Mouse (Mus musculus) neural tube, embryonic 12.5 days (tissue): ENCODE data around the gene Plce1. TPM values are rescaled to one million over a fixed set of nuclear protein-coding genes. Genes with fewer than 3 reads are reported as not detected.

Source experiments
- ATAC-seq: fragments of 200-750 bp; cut with Nextera tagmentation; 2 replicates; pipeline ENCODE4 v1.8.0; 2017; ENCODE audit warnings: low read depth, mild to moderate bottlenecking, moderate TSS enrichment, moderate library complexity; ENCODE audit not compliant: low FRiP score
- H3K27ac ChIP-seq: fragments of 300-500 bp; sonication (generic); 2 replicates; pipeline ENCODE4 v1.5.1; 2016
- H3K27me3 ChIP-seq: fragments of 300-500 bp; sonication (generic); replicated peaks from 2 replicates; pipeline ENCODE4 v1.6.1; 2016; ENCODE audit warnings: mild to moderate bottlenecking
- H3K36me3 ChIP-seq: fragments of 300-500 bp; sonication (generic); 2 replicates; pipeline ENCODE4 v1.6.1; 2016; ENCODE audit warnings: mild to moderate bottlenecking
- H3K4me1 ChIP-seq: fragments of 300-500 bp; sonication (generic); 2 replicates; pipeline ENCODE4 v1.6.1; 2016
- H3K4me2 ChIP-seq: fragments of 300-500 bp; sonication (generic); replicated peaks from 2 replicates; pipeline ENCODE4 v1.6.1; 2016; ENCODE audit warnings: mild to moderate bottlenecking
- H3K4me3 ChIP-seq: fragments of 300-500 bp; sonication (generic); 2 replicates; pipeline ENCODE4 v1.5.1; 2016
- H3K9ac ChIP-seq: fragments of 300-500 bp; sonication (generic); 2 replicates; pipeline ENCODE4 v1.6.1; 2016; ENCODE audit warnings: mild to moderate bottlenecking
- H3K9me3 ChIP-seq: fragments of 300-500 bp; sonication (generic); 2 replicates; pipeline ENCODE4 v1.6.1; 2016; ENCODE audit warnings: mild to moderate bottlenecking
- WGBS: fragments of 180-500 bp; shearing (Covaris S2); methylation state at CpG from one replicate; pipeline ENCODE4 v1.1.7; 2016; 5-methylcytosine and 5-hydroxymethylcytosine counted together
- polyA plus RNA-seq: library from polyadenylated mRNA; unstranded; fragments of >200 nt; fragmentation: Nextera tagmentation; extraction: Ambion mirVana; gene quantifications from 2 replicates; pipeline ENCODE4 v1.2.1, GENCODE M21; 2016

Gene Plce1
- polyA plus RNA-seq, 1 experiment from 2014 or later = 10.5 TPM

GRCm38 (mm10) chr19:38506131-38506530, 25.2 kb downstream of the Plce1 start:
- no peak overlapping the region for H3K4me2 ChIP-seq
- H3K36me3 ChIP-seq = 0 out of 2 replicates have a peak, but pooled peaks cover 3% of the 10 kb centered on the region
- H3K27ac ChIP-seq = no peak overlapping the region
- H3K9me3 ChIP-seq = no peaks in the 10 kb centered on the region
- H3K27me3 ChIP-seq = no peaks in the 10 kb centered on the region
- no peak overlapping the region for H3K9ac ChIP-seq
- H3K4me3 ChIP-seq = no peak overlapping the region
- ATAC-seq = no peak
- peaks cover 12% of the 10 kb centered on the region; the same call in 1 of the 2 replicates for H3K4me1 ChIP-seq
- 88% methylated on average over 7 of the region's 7 CpGs for WGBS

GRCm38 (mm10) chr19:38507251-38507965, 26.5 kb downstream of the Plce1 start:
- Histone ChIP-seq H3K4me3 (no peak overlapping the region), H3K4me2 (no peak overlapping the region), H3K9me3 (no peaks in the 10 kb centered on the region), H3K4me1 (peaks cover 12% of the 10 kb centered on the region; the same call in 1 of the 2 replicates), H3K36me3 (0 out of 2 replicates have a peak, but pooled peaks cover 3% of the 10 kb centered on the region), H3K9ac (no peak overlapping the region), H3K27me3 (no peaks in the 10 kb centered on the region), H3K27ac (no peak overlapping the region)
- 62% methylated on average over 12 of the region's 12 CpGs for WGBS
- ATAC-seq = peak; percentile 65

GRCm38 (mm10) chr19:38507966-38508625, 27.2 kb downstream of the Plce1 start:
- ATAC-seq = no peak
- no peak overlapping the region for H3K27ac ChIP-seq
- 0 out of 2 replicates have a peak, but pooled peaks cover 3% of the 10 kb centered on the region for H3K36me3 ChIP-seq

GRCm38 (mm10) chr19:38514417-38515184, 33.7 kb downstream of the Plce1 start:
- WGBS = 82% methylated on average over 5 of the region's 5 CpGs
- no peak for ATAC-seq
- H3K27me3 ChIP-seq = no peaks in the 10 kb centered on the region
- H3K27ac ChIP-seq = no peak overlapping the region
- H3K4me1 ChIP-seq = no peaks in the 10 kb centered on the region
- H3K9me3 ChIP-seq = no peaks in the 10 kb centered on the region
- 0 out of 2 replicates have a peak, but pooled peaks cover 4% of the 10 kb centered on the region for H3K36me3 ChIP-seq
- no peak overlapping the region for H3K4me3 ChIP-seq
- no peak overlapping the region for H3K9ac ChIP-seq
- no peak overlapping the region for H3K4me2 ChIP-seq

More at GRCm38 (mm10) chr19:38507966-38508625, 27.2 kb downstream of the Plce1 start:
- no peak overlapping the region for H3K9ac ChIP-seq
- H3K4me2 ChIP-seq = no peak overlapping the region
- 65% methylated on average over 9 of the region's 9 CpGs for WGBS
- no peak overlapping the region for H3K4me3 ChIP-seq
- peaks cover 12% of the 10 kb centered on the region; the same call in 1 of the 2 replicates for H3K4me1 ChIP-seq
- no peaks in the 10 kb centered on the region for H3K27me3 ChIP-seq
- H3K9me3 ChIP-seq = no peaks in the 10 kb centered on the region

GRCm38 (mm10) chr19:38526855-38527254, 45.9 kb downstream of the Plce1 start:
- no peak overlapping the region for H3K4me3 ChIP-seq
- peak; percentile 29; the same call in 1 of the 2 replicates for ATAC-seq
- peaks cover 8% of the 10 kb centered on the region for H3K9me3 ChIP-seq
- H3K27ac ChIP-seq = no peak overlapping the region
- peaks cover 5% of the 10 kb centered on the region; the same call in 1 of the 2 replicates for H3K4me1 ChIP-seq
- H3K4me2 ChIP-seq = no peak overlapping the region
- H3K27me3 ChIP-seq = no peaks in the 10 kb centered on the region
- H3K36me3 ChIP-seq = peaks cover 15% of the 10 kb centered on the region
- WGBS = 9% methylated on average over 3 of the region's 3 CpGs
- no peak overlapping the region for H3K9ac ChIP-seq

GRCm38 (mm10) chr19:38527475-38527874, 46.6 kb downstream of the Plce1 start:
- H3K4me3 ChIP-seq = no peak overlapping the region
- ATAC-seq = 0 out of 2 replicates have a peak, but pooled peaks have one; percentile 37
- no peaks in the 10 kb centered on the region for H3K27me3 ChIP-seq
- WGBS = 47% methylated on average over 3 of the region's 3 CpGs
- no peak overlapping the region for H3K27ac ChIP-seq
- H3K9me3 ChIP-seq = peaks cover 8% of the 10 kb centered on the region
- H3K9ac ChIP-seq = no peak overlapping the region
- peaks cover 15% of the 10 kb centered on the region for H3K36me3 ChIP-seq
- H3K4me2 ChIP-seq = no peak overlapping the region
- peaks cover 5% of the 10 kb centered on the region; the same call in 1 of the 2 replicates for H3K4me1 ChIP-seq

GRCm38 (mm10) chr19:38533230-38533629, 52.3 kb downstream of the Plce1 start:
- no peak overlapping the region for H3K4me3 ChIP-seq
- H3K27me3 ChIP-seq = no peaks in the 10 kb centered on the region
- no peak overlapping the region for H3K9ac ChIP-seq
- H3K4me1 ChIP-seq = peaks cover 2% of the 10 kb centered on the region; the same call in 1 of the 2 replicates
- no peak for ATAC-seq
- WGBS = 93% methylated on average over 5 of the region's 5 CpGs
- H3K36me3 ChIP-seq = 0 out of 2 replicates have a peak, but pooled peaks cover 7% of the 10 kb centered on the region
- no peak overlapping the region for H3K4me2 ChIP-seq
- H3K27ac ChIP-seq = no peak overlapping the region
- H3K9me3 ChIP-seq = no peaks in the 10 kb centered on the region; the same call in 1 of the 2 replicates

- ATAC-seq = no peak
- Histone ChIP-seq H3K27ac (no peak overlapping the region), H3K9me3 (no peaks in the 10 kb centered on the region), H3K4me2 (no peak overlapping the region), H3K4me3 (no peak overlapping the region), H3K4me1 (peaks cover 9% of the 10 kb centered on the region; the same call in 1 of the 2 replicates), H3K27me3 (no peaks in the 10 kb centered on the region), H3K36me3 (no peaks in the 10 kb centered on the region), H3K9ac (no peak overlapping the region)
- 40% methylated on average over 3 of the region's 3 CpGs for WGBS
Observed at GRCm38 (mm10) chr19:38539338-38539737, 58.4 kb downstream of the Plce1 start.

GRCm38 (mm10) chr19:38540549-38540948, 59.6 kb downstream of the Plce1 start:
- no peak for ATAC-seq

GRCm38 (mm10) chr19:38549487-38550058, 68.7 kb downstream of the Plce1 start:
- no peak overlapping the region for H3K9ac ChIP-seq
- H3K27me3 ChIP-seq = no peaks in the 10 kb centered on the region
- ATAC-seq = no peak
- no peak overlapping the region for H3K27ac ChIP-seq
- no peak overlapping the region for H3K4me3 ChIP-seq
- no peak overlapping the region for H3K4me2 ChIP-seq
- no peaks in the 10 kb centered on the region for H3K4me1 ChIP-seq
- H3K36me3 ChIP-seq = no peaks in the 10 kb centered on the region
- no peaks in the 10 kb centered on the region for H3K9me3 ChIP-seq
- 75% methylated on average over 8 of the region's 8 CpGs for WGBS

More at GRCm38 (mm10) chr19:38540549-38540948, 59.6 kb downstream of the Plce1 start:
- H3K4me2 ChIP-seq = no peak overlapping the region
- H3K27me3 ChIP-seq = no peaks in the 10 kb centered on the region
- no peak overlapping the region for H3K4me3 ChIP-seq
- no peaks in the 10 kb centered on the region for H3K9me3 ChIP-seq
- H3K9ac ChIP-seq = no peak overlapping the region
- H3K36me3 ChIP-seq = no peaks in the 10 kb centered on the region
- no peak overlapping the region for H3K27ac ChIP-seq
- 84% methylated on average over 3 of the region's 3 CpGs for WGBS
- peaks cover 9% of the 10 kb centered on the region; the same call in 1 of the 2 replicates for H3K4me1 ChIP-seq

- no peak overlapping the region for H3K27ac ChIP-seq
- H3K9me3 ChIP-seq = no peaks in the 10 kb centered on the region
- no peaks in the 10 kb centered on the region for H3K4me1 ChIP-seq
- no peak overlapping the region for H3K4me2 ChIP-seq
- no peak overlapping the region for H3K9ac ChIP-seq
- no peaks in the 10 kb centered on the region for H3K36me3 ChIP-seq
- no peak overlapping the region for H3K4me3 ChIP-seq
- ATAC-seq = no peak
- 92% methylated on average over 2 of the region's 2 CpGs for WGBS
- H3K27me3 ChIP-seq = no peaks in the 10 kb centered on the region
Observed at GRCm38 (mm10) chr19:38553551-38553950, 72.6 kb downstream of the Plce1 start.
